Mouse (Mus musculus): ENCODE data around the gene Ftl1.

DNA sequence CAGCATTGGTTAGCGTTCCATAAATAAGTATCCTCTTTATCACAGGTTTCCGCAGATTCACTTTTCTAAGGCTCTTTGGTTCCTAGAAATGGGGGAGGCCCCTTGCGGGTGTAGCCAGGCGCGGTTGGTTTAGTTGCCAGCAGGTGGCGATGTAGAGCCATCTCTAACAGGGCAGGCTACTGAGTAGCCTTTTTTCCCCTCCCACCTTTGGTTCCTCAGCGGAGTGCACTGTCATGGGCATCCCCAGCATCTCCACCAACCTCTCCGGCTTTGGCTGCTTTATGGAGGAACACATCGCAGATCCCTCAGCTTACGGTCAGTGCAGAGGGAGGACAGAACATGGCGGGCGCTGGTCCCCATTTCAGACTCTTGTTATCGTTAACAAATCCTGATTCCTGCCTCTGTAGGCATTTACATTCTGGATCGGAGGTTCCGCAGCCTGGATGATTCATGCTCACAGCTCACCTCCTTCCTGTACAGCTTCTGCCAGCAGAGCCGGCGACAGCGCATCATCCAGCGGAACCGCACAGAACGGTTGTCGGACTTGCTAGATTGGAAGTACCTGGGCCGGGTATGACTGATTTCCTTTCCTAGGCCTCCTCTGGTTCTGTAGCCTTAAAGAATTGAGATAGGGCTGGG lies 8.2 kb downstream of the Ftl1 start:
- TF ChIP-seq TCF12 (IDR thresholded peaks at IDR 0.05; ENCODE audit: insufficient read depth, poor library complexity, severe bottlenecking) (no peak), POLR2A (IDR thresholded peaks at IDR 0.05; ENCODE audit: insufficient read length, low read depth) (no peak), E2F4 (IDR thresholded peaks at IDR 0.05; ENCODE audit: insufficient read depth) (no peak)

Measured in myocyte (in vitro differentiated cells).